Mouse (Mus musculus) liver, embryonic 12.5 days (tissue): ENCODE data around the gene Slc6a4. TPM values are rescaled to one million over a fixed set of nuclear protein-coding genes. Genes with fewer than 3 reads are reported as not detected.

Source experiments
- ATAC-seq: fragments of 200-750 bp; cut with Nextera tagmentation; 2 replicates; pipeline ENCODE4 v1.8.0; 2017; ENCODE audit warnings: moderate number of reproducible peaks, mild to moderate bottlenecking, moderate library complexity
- H3K27ac ChIP-seq: fragments of 300-500 bp; sonication (generic); 2 replicates; pipeline ENCODE4 v1.5.1; 2016; ENCODE audit warnings: mild to moderate bottlenecking
- H3K27me3 ChIP-seq: fragments of 300-500 bp; sonication (generic); replicated peaks from 2 replicates; pipeline ENCODE4 v1.6.1; 2016; ENCODE audit warnings: mild to moderate bottlenecking, moderate library complexity
- H3K36me3 ChIP-seq: fragments of 300-500 bp; sonication (generic); 2 replicates; pipeline ENCODE4 v1.6.1; 2016; ENCODE audit warnings: mild to moderate bottlenecking, moderate library complexity
- H3K4me1 ChIP-seq: fragments of 300-500 bp; sonication (generic); 2 replicates; pipeline ENCODE4 v1.6.1; 2016
- H3K4me2 ChIP-seq: fragments of 300-500 bp; sonication (generic); 2 replicates; pipeline ENCODE4 v1.6.1; 2016; ENCODE audit warnings: mild to moderate bottlenecking, moderate library complexity
- H3K4me3 ChIP-seq: fragments of 300-500 bp; sonication (generic); 2 replicates; pipeline ENCODE4 v1.5.1; 2016; ENCODE audit warnings: mild to moderate bottlenecking, moderate library complexity
- H3K9ac ChIP-seq: fragments of 300-500 bp; sonication (generic); 2 replicates; pipeline ENCODE4 v1.6.1; 2016; ENCODE audit warnings: mild to moderate bottlenecking, moderate library complexity
- H3K9me3 ChIP-seq: fragments of 300-500 bp; sonication (generic); replicated peaks from 2 replicates; pipeline ENCODE4 v1.6.1; 2016; ENCODE audit warnings: mild to moderate bottlenecking, moderate library complexity
- WGBS: fragments of 180-500 bp; shearing (Covaris S2); methylation state at CpG from one replicate; pipeline ENCODE4 v1.1.7; 2016; ENCODE audit not compliant: insufficient replicate concordance; 5-methylcytosine and 5-hydroxymethylcytosine counted together
- polyA plus RNA-seq: library from polyadenylated mRNA; unstranded; fragments of >200 nt; fragmentation: Nextera tagmentation; extraction: Ambion mirVana; gene quantifications from 2 replicates; pipeline ENCODE4 v1.2.1, GENCODE M21; 2016

Gene Slc6a4
- 2.2 and 2.8 TPM in 2 replicates for polyA plus RNA-seq

DNA sequence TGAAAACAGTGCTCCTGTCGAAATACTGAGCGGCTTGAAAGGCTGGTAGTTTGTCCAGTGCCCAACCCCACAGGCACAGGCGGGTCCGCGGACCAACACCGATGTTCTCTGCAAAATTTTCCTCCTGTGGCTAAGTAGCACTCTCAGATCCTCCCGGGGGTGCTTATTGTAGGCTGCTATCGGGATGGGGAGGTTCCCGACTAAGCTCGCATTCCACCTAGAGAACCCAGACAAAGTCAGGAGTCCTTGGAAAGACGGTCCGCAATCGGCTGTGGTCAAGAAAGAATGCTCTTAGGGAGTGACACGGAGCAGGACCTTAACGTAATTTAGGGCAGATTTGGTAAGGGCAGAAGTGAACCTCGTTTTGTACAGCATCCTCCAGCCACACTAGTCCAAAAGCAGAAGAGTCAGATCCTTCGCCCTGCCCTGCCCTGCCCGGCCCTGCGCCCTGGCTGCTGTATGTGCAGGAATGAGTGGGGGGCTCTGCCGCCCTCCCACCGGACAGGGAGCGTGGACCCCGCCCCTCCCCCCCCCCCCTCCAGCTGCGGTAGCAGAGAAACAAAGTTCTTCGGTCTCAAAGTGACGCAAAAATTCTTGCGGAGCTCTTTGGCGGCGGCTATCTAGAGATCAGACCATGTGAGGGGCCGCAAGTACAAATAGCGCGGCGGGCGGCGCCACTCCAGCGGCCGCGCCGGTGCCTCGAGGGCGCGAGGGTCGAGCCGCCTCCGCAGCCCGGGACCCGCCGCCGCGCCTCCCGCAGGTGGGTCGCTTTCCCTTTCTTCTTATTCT lies at the start of gene Slc6a4:
Gene Slc6a4, plus strand, starts transcription at position 688 of the 789 bp plus-strand sequence.
- Histone ChIP-seq H3K4me2 (peak within 1 kb of the TSS; percentile 63), H3K9me3 (no peaks in the 10 kb centered on the region), H3K27me3 (peaks cover 85% of the 10 kb centered on the region), H3K9ac (0 out of 2 replicates have a peak within 1 kb of the TSS, but pooled peaks have one; percentile 2), H3K4me3 (peak within 1 kb of the TSS; percentile 42), H3K4me1 (peaks cover 33% of the 10 kb centered on the region), H3K27ac (no peak within 1 kb of the TSS), H3K36me3 (no peaks in the 10 kb centered on the region)
- 1% methylated on average over 50 of the region's 52 CpGs for WGBS
- no peak for ATAC-seq

DNA sequence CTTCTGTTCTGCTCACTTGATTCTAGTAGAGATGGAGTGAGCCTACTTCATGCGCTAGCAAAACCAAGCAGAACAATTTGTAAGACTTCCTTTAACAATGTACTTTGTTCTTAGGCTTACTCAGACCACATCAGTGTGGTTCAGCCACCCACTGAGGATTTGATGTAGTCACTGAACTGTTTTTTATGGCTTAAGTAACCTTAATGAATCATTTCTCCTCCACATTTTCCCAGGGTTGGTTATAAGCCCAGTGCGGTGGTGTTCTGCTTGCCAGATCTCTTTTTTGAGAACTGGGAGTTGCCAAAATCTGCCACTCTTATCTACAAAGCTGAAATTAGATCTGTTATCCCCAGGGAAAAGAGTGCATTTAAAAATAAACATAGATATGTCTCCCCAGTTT lies 44.9 kb upstream of the Slc6a4 start:
- Histone ChIP-seq H3K4me3 (no peak overlapping the region), H3K27ac (no peak overlapping the region), H3K36me3 (peaks cover 92% of the 10 kb centered on the region), H3K4me2 (no peak overlapping the region), H3K4me1 (no peaks in the 10 kb centered on the region), H3K9me3 (no peaks in the 10 kb centered on the region), H3K27me3 (no peaks in the 10 kb centered on the region), H3K9ac (no peak overlapping the region)
- ATAC-seq = no peak
- WGBS = 84% methylated on average over 2 of the region's 2 CpGs

DNA sequence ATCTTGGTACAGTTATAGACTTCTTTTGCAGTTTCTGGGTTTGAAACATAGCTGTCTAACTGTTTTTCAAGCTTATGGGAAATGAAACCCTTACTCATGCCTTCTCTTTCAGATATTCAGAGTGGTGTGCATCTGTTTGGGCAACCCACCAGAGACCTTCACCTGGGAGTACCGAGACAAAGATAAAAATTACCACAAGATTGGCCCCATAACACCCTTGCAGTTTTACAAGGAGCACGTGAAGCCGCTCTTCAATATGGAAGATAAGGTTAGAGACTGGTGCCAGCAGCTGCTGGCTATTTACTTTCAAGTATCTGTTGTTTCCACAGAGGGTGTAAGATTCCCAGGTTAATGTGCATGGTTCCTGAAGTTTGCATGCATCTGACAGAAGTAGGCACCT lies 32.7 kb upstream of the Slc6a4 start:
- no peaks in the 10 kb centered on the region for H3K9me3 ChIP-seq
- no peak overlapping the region for H3K4me3 ChIP-seq
- ATAC-seq = no peak
- H3K4me1 ChIP-seq = no peaks in the 10 kb centered on the region
- H3K27me3 ChIP-seq = no peaks in the 10 kb centered on the region
- H3K36me3 ChIP-seq = peaks cover 94% of the 10 kb centered on the region
- no peak overlapping the region for H3K9ac ChIP-seq
- 75% methylated on average over 3 of the region's 3 CpGs for WGBS
- H3K27ac ChIP-seq = no peak overlapping the region
- H3K4me2 ChIP-seq = no peak overlapping the region

DNA sequence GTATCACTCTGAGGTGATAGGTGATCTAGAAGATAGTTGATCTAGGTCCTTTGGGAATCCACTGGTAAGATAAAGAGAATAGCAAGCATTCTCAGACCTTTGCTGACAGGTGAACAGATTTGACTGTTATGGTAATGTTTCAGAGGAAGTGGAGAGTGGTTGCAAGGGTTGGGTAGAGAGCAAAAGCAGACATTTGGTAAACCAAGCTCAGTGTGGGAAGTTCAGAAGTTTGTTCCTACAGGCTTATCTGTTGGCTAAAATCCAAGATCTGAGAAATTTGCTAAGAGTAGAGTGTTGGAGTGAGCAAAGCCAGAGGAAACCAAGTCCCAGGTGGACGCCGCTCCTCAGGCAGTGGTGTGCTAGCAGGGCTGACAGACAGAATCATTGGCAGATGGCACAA lies 28.1 kb upstream of the Slc6a4 start:
- no peaks in the 10 kb centered on the region for H3K27me3 ChIP-seq
- H3K4me2 ChIP-seq = no peak overlapping the region
- H3K4me1 ChIP-seq = no peaks in the 10 kb centered on the region
- no peaks in the 10 kb centered on the region for H3K9me3 ChIP-seq
- H3K9ac ChIP-seq = no peak overlapping the region
- WGBS = 90% methylated on average over 2 of the region's 2 CpGs
- H3K27ac ChIP-seq = no peak overlapping the region
- no peak overlapping the region for H3K4me3 ChIP-seq
- H3K36me3 ChIP-seq = peaks cover 92% of the 10 kb centered on the region
- ATAC-seq = no peak

DNA sequence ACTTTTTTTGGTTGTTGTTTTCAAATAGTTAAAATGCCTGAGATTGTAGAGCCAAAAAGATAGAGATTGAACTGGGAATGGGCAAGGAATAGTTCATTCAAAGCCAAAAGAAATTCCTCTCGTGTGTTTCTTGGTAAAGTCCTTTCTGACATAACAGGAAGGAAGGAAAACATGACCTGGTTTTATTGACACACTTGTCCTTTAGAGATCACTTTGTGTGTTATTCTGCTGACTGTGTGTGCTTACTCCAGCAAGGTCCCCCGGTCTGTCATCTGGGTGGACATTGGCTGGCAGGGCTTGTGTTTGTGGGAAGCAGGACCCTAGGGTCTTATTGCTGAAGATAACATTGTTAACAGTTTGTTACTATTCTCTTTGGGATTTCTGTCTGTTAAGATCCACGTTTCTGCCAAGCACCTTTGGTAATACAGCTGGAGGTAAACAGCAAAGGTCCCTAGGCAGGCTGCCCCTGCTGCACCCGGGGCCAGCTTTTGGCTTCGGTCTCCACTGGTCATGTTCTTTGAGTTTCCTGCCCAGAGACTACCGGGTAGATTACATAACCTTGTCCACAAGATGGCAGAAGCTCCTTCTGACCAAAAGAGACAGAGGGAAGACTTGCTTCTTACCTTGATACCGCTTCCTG lies 23.6 kb upstream of the Slc6a4 start:
- Histone ChIP-seq H3K27me3 (no peaks in the 10 kb centered on the region), H3K27ac (no peak overlapping the region), H3K4me2 (no peak overlapping the region), H3K9me3 (no peaks in the 10 kb centered on the region), H3K4me3 (no peak overlapping the region), H3K9ac (no peak overlapping the region), H3K4me1 (no peaks in the 10 kb centered on the region), H3K36me3 (peaks cover 90% of the 10 kb centered on the region)
- 77% methylated on average over 7 of the region's 7 CpGs for WGBS
- ATAC-seq = no peak

DNA sequence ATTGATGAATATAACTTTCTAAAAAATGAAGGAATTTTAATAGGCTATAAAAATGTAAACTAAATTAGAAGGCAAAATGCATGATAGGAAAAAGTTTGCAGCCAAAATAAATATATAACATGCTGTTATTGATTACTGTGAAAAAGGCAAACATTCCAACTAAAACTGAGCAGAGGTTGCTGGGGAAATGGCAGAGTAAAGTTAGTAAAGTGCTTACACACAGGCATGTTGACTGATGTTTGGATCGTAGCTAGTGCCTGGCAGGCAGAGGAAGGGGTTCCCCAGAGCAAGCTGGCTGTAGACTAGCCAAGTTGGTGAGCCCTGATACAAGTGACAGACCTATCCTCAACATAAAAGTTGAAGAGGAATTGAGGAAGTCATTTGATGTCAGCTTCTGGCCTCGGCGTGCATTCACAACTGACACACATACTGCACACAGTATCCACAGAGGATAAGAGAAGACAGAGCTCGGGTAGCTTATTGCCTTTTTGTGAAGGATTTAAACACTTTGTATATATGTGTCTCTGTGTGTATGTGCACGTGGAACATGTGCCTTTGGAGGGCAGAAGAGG lies 16.7 kb upstream of the Slc6a4 start:
- Histone ChIP-seq H3K4me1 (peaks cover 15% of the 10 kb centered on the region), H3K27me3 (no peaks in the 10 kb centered on the region), H3K4me2 (no peak overlapping the region), H3K4me3 (no peak overlapping the region), H3K9ac (no peak overlapping the region), H3K36me3 (peaks cover 74% of the 10 kb centered on the region), H3K27ac (no peak overlapping the region), H3K9me3 (no peaks in the 10 kb centered on the region)
- WGBS = 53% methylated on average over 5 of the region's 5 CpGs
- ATAC-seq = no peak

DNA sequence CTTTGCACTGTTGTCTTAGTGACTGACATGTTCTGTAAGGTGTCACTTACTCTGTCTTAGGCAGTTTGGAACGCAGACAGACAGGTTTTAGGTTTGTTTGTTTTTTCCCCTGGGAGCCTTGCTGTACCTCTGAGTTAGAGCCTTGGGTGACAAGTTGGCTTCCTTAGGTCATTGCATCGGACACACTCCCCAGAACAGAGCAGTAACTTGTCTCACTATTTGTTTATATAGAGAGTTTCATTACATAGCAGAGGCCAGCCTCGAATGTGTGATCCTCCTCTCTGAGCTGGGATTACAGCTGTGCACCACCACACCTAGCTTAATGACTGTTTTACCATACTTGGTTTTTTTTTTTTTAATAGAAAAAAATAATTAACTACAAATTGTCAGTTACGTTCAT lies 16.0 kb upstream of the Slc6a4 start:
- Histone ChIP-seq H3K4me1 (peaks cover 15% of the 10 kb centered on the region), H3K36me3 (peaks cover 80% of the 10 kb centered on the region), H3K27me3 (no peaks in the 10 kb centered on the region), H3K9me3 (no peaks in the 10 kb centered on the region), H3K4me3 (no peak overlapping the region), H3K27ac (no peak overlapping the region), H3K4me2 (no peak overlapping the region), H3K9ac (no peak overlapping the region)
- 72% methylated on average over 4 of the region's 4 CpGs for WGBS
- no peak for ATAC-seq

DNA sequence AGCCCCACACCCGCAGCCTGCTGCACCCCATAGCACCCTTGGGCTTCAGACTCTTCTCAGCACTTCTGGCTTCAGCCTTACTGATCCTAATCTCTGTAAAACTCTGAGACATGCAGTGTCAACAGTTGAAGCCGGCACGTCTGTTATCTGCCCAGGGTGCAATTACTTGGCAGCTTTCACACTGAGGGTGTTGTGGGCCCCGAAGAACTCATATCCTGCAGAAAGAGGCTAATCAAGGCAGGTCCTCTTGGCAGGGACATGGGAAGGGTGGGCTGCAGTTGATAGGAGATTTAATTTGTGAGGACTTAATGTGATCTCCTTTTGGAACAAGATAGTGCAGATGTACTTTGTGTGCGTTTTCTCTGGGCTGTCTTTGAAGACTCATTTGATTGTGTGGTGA lies 14.8 kb upstream of the Slc6a4 start:
- no peak overlapping the region for H3K4me2 ChIP-seq
- H3K4me1 ChIP-seq = peaks cover 15% of the 10 kb centered on the region
- peak; percentile 40; the same call in 1 of the 2 replicates for ATAC-seq
- H3K9me3 ChIP-seq = no peaks in the 10 kb centered on the region
- peaks cover 80% of the 10 kb centered on the region for H3K36me3 ChIP-seq
- H3K27me3 ChIP-seq = no peaks in the 10 kb centered on the region
- H3K9ac ChIP-seq = no peak overlapping the region
- 35% methylated on average over 5 of the region's 5 CpGs for WGBS
- H3K27ac ChIP-seq = no peak overlapping the region
- H3K4me3 ChIP-seq = no peak overlapping the region

DNA sequence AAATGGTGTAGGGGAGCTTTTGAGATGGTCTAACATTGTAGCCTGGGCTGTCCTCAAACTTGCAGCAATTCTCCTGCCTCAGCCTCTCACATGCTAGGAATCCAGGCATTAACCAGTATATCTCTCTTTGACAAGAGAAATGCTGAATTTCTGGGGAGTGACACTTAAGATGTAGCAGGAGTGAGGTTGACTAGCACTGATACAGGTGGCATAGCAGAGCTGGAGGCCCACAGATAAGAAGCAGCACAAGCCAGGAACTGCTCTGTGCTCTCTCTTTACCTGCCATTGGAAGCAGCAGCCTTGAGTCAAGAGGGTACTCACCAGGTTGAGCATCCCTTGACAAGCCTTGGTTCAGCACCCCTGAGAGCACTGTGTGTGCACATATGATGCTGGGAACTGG lies 14.2 kb upstream of the Slc6a4 start:
- Histone ChIP-seq H3K9me3 (no peaks in the 10 kb centered on the region), H3K27me3 (no peaks in the 10 kb centered on the region), H3K27ac (no peak overlapping the region), H3K9ac (no peak overlapping the region), H3K4me3 (no peak overlapping the region), H3K4me1 (peaks cover 15% of the 10 kb centered on the region), H3K4me2 (no peak overlapping the region), H3K36me3 (peaks cover 74% of the 10 kb centered on the region)
- no peak for ATAC-seq

DNA sequence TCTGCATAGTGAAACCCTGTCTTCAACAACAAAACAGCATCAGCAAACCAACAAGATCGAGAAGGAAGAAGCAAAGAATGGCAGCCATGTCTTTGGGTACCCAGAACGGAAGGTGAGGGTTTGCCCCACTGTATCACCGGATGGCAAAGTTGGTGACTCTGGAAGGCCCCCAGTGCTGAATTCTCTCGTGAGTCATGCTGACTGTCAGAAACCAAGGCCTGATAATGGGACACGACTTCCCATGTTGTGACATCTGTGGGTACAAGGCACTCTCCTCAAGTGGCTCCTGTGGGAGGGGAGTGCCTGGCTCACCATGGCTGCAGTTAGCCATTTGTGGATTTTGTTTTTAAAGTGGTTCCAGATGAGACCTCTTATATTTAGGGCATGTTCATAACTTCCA lies 7.6 kb upstream of the Slc6a4 start:
- peaks cover 27% of the 10 kb centered on the region for H3K36me3 ChIP-seq
- peaks cover 5% of the 10 kb centered on the region; the same call in 1 of the 2 replicates for H3K4me1 ChIP-seq
- no peak overlapping the region for H3K4me2 ChIP-seq
- no peak overlapping the region for H3K9ac ChIP-seq
- peaks cover 13% of the 10 kb centered on the region for H3K27me3 ChIP-seq
- H3K9me3 ChIP-seq = no peaks in the 10 kb centered on the region
- H3K4me3 ChIP-seq = no peak overlapping the region
- WGBS = 31% methylated on average over 5 of the region's 5 CpGs
- H3K27ac ChIP-seq = no peak overlapping the region
- ATAC-seq = no peak

DNA sequence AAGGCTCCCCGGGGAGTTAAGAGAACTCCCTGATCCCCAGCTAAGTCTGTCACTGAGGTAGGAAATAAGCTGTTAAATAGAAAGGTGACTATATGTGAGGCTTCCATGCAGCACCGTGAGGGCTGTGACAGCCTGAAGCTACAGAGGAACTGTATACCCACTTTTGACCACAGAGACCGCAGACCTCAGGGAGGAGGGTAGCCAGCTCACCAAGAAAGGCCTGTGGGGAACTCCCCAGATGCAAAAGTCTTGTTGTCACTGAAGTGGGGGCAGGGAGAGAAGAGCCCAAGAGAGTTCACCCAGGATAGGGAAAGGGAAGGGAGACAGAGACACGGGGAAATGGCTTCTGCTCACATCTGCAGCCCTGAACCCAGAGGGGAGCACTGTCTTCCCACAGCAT lies 5.5 kb upstream of the Slc6a4 start:
- Histone ChIP-seq H3K36me3 (peaks cover 7% of the 10 kb centered on the region; the same call in 1 of the 2 replicates), H3K4me3 (no peak overlapping the region)

DNA sequence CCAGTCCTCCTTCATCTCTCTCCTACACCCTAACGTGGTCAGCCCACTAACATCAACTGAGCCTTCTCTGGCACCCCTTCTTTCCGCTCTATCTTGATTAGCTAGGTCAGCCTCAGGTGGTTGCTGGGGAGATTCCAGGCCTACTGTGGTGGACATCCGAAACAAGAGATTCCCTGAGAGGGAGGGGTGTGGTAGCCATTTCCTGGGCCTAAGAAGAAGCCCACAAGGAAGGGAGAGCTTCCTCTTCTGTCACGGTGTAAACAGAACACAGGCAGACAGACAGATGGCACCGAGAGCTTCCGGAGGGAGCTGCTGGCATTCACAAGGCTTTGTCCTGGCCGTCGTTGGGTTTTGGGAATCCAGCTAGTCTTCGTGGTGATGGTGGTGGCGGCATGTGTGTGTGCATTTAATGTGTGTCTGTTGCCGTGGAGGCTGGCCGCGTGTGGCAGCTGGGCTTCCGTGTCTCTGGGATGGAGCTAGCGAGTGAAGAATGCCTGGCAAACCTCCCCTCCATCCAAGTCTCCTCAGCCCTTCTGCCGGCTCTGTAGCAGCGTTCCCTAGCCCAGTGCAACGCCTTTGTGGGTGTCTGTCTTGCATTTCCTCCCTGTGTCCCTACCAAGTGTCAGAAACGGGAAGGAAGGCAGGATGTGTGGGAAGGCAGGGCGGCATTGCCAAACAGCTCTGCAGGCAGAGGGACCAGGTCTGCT lies 2.3 kb upstream of the Slc6a4 start:
- Histone ChIP-seq H3K27ac (no peak overlapping the region), H3K4me1 (peaks cover 33% of the 10 kb centered on the region), H3K4me3 (no peak overlapping the region), H3K36me3 (no peaks in the 10 kb centered on the region), H3K4me2 (peak overlapping the region; percentile 20; the same call in 1 of the 2 replicates), H3K9me3 (no peaks in the 10 kb centered on the region), H3K9ac (no peak overlapping the region), H3K27me3 (peaks cover 65% of the 10 kb centered on the region)
- WGBS = 26% methylated on average over 20 of the region's 20 CpGs
- ATAC-seq = no peak

More for the DNA sequence above, 5.5 kb upstream of the Slc6a4 start:
- Histone ChIP-seq H3K4me1 (peaks cover 17% of the 10 kb centered on the region), H3K27me3 (peaks cover 33% of the 10 kb centered on the region), H3K27ac (no peak overlapping the region), H3K4me2 (no peak overlapping the region), H3K9ac (no peak overlapping the region), H3K9me3 (no peaks in the 10 kb centered on the region)
- no peak for ATAC-seq
- 7% methylated on average over 4 of the region's 4 CpGs for WGBS
